Mouse (Mus musculus): ENCODE results near the gene Nip7.

GRCm38 (mm10) chr8:107074128-107074527, 17.5 kb downstream of the Nip7 start:
- TF ChIP-seq CTCF (IDR thresholded peaks at IDR 0.05) (no peak), EP300 (IDR thresholded peaks at IDR 0.05) (no peak)
